Mouse (Mus musculus) hindbrain, embryonic 12.5 days (tissue): ENCODE results near the gene Eif3l. TPM values are rescaled to one million over a fixed set of nuclear protein-coding genes. Genes with fewer than 3 reads are reported as not detected.
A peak's percentile ranks its signal among the peaks of the same experiment; 100 is the strongest.

ENCODE experiments used
- ATAC-seq: fragments of 200-750 bp; cut with Nextera tagmentation; 2 replicates; pipeline ENCODE4 v1.8.0; 2017; ENCODE audit warnings: moderate TSS enrichment; ENCODE audit not compliant: low FRiP score
- H3K27ac ChIP-seq: fragments of 300-500 bp; sonication (generic); 2 replicates; pipeline ENCODE4 v1.5.1; 2016; ENCODE audit warnings: mild to moderate bottlenecking
- H3K27me3 ChIP-seq: fragments of 300-500 bp; sonication (generic); 2 replicates; pipeline ENCODE4 v1.6.1; 2016; ENCODE audit warnings: mild to moderate bottlenecking
- H3K36me3 ChIP-seq: fragments of 300-500 bp; sonication (generic); 2 replicates; pipeline ENCODE4 v1.6.1; 2016; ENCODE audit warnings: mild to moderate bottlenecking
- H3K4me1 ChIP-seq: fragments of 300-500 bp; sonication (generic); 2 replicates; pipeline ENCODE4 v1.6.1; 2016
- H3K4me2 ChIP-seq: fragments of 300-500 bp; sonication (generic); replicated peaks from 2 replicates; pipeline ENCODE4 v1.6.1; 2016; ENCODE audit warnings: mild to moderate bottlenecking
- H3K4me3 ChIP-seq: fragments of 300-500 bp; sonication (generic); 2 replicates; pipeline ENCODE4 v1.5.1; 2016; ENCODE audit warnings: mild to moderate bottlenecking
- H3K9ac ChIP-seq: fragments of 300-500 bp; sonication (generic); 2 replicates; pipeline ENCODE4 v1.6.1; 2016; ENCODE audit warnings: mild to moderate bottlenecking, moderate library complexity
- H3K9me3 ChIP-seq: fragments of 300-500 bp; sonication (generic); replicated peaks from 2 replicates; pipeline ENCODE4 v1.6.1; 2016; ENCODE audit warnings: mild to moderate bottlenecking
- WGBS: fragments of 180-500 bp; shearing (Covaris S2); methylation state at CpG from one replicate; pipeline ENCODE4 v1.1.7; 2016; 5-methylcytosine and 5-hydroxymethylcytosine counted together
- polyA plus RNA-seq: library from polyadenylated mRNA; unstranded; fragments of >200 nt; fragmentation: Nextera tagmentation; extraction: Ambion mirVana; gene quantifications from 2 replicates; pipeline ENCODE4 v1.2.1, GENCODE M21; 2016

Gene Eif3l
- polyA plus RNA-seq, 1 experiment from 2014 or later: 190 TPM

DNA sequence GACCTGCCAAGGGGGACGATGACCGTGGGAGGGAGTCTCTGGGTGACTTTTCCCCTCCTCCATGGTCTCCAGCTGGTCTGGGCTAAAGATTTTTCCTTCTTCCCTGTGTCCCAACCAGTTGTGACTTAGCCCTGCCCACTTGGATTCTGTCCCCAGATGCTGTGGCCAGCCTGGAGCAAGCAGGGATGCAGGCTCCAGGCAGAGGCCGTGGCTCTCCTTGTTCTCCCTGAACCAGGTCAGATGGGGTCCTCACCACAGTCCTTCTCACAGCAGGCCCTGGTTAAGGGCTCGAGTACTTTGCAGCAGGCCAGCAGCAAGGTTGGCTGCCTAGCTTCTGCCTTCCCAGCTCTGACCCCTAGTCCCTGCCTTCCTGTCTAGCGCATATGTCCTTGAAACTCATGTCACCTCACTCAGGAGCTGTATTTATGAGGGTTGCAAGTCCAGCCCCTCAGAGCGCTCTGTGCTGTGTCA lies 58.2 kb downstream of the Eif3l start:
- Histone ChIP-seq H3K4me2 (no peak overlapping the region), H3K4me3 (no peak overlapping the region), H3K27ac (no peak overlapping the region), H3K4me1 (no peaks in the 10 kb centered on the region), H3K27me3 (no peaks in the 10 kb centered on the region), H3K9ac (no peak overlapping the region; the same call in 1 of the 2 replicates), H3K9me3 (0 out of 2 replicates have a peak, but pooled peaks cover 3% of the 10 kb centered on the region), H3K36me3 (peaks cover 57% of the 10 kb centered on the region)
- no peak for ATAC-seq
- WGBS: 81% methylated on average over 6 of the region's 6 CpGs

GRCm38 (mm10) chr15:79134496-79135270 lies 59.7 kb downstream of the Eif3l start:
- peaks cover 44% of the 10 kb centered on the region for H3K36me3 ChIP-seq
- no peaks in the 10 kb centered on the region for H3K9me3 ChIP-seq
- no peak for ATAC-seq
- H3K27ac ChIP-seq: no peak overlapping the region
- no peaks in the 10 kb centered on the region for H3K27me3 ChIP-seq
- 88% methylated on average over 9 of the region's 9 CpGs for WGBS
- H3K4me1 ChIP-seq: no peaks in the 10 kb centered on the region
- H3K4me3 ChIP-seq: no peak overlapping the region
- no peak overlapping the region for H3K4me2 ChIP-seq
- no peak overlapping the region for H3K9ac ChIP-seq

- peaks cover 38% of the 10 kb centered on the region for H3K36me3 ChIP-seq
- H3K9ac ChIP-seq: no peak overlapping the region
- 84% methylated on average over 9 of the region's 9 CpGs for WGBS
- no peak for ATAC-seq
- no peaks in the 10 kb centered on the region; the same call in 1 of the 2 replicates for H3K27me3 ChIP-seq
- no peak overlapping the region for H3K27ac ChIP-seq
- H3K4me1 ChIP-seq: peaks cover 2% of the 10 kb centered on the region
- no peak overlapping the region for H3K4me3 ChIP-seq
- no peak overlapping the region for H3K4me2 ChIP-seq
- no peaks in the 10 kb centered on the region for H3K9me3 ChIP-seq
Measured at GRCm38 (mm10) chr15:79135332-79135731, 60.4 kb downstream of the Eif3l start.

DNA sequence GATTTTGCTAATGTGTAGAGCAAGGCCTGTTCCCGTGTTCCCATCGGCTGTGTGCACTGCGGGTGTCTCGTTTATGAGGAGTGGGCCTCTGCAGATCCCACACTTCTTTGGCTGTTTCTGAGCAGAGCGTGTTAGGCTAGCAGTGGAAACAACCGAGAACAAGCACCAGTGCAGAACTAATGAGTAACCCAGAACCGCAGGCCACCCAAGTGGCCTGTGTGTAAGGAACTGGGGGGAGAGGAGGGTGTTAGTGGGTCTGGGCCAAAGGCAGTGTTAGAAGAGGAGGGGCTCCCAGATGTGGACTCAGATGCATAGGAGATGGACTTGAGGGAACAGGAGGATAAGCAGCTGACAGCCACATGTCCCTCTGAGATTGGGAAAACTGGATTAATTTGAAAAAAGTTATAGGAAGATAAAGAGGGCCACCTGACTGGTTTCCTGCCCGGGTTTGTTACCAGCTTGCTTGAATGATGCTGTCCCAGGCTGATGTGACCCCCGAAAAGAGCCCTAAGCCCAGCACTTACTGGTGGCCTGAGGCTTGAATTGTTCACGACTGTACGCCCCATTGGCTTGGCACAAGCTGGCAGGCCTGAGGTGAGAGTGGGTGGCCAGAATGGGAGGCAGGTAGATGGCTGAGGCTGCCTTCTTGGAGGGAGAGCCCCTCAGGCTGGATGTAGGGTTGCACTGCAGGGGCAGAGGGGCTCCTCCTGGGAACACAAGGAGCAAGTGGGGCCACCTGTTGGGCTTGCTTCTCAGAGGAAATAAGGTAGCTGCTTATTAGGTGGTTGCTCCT lies 61.0 kb downstream of the Eif3l start:
- no peaks in the 10 kb centered on the region for H3K9me3 ChIP-seq
- peaks cover 31% of the 10 kb centered on the region for H3K36me3 ChIP-seq
- H3K4me3 ChIP-seq: no peak overlapping the region
- H3K27me3 ChIP-seq: no peaks in the 10 kb centered on the region; the same call in 1 of the 2 replicates
- H3K4me2 ChIP-seq: no peak overlapping the region
- H3K9ac ChIP-seq: no peak overlapping the region
- 68% methylated on average over 11 of the region's 11 CpGs for WGBS
- ATAC-seq: no peak
- peaks cover 7% of the 10 kb centered on the region for H3K4me1 ChIP-seq
- H3K27ac ChIP-seq: no peak overlapping the region

GRCm38 (mm10) chr15:79139640-79140039 lies 64.7 kb downstream of the Eif3l start:
- H3K9me3 ChIP-seq: no peaks in the 10 kb centered on the region
- H3K9ac ChIP-seq: no peak overlapping the region
- peaks cover 19% of the 10 kb centered on the region for H3K4me1 ChIP-seq
- no peak overlapping the region for H3K27ac ChIP-seq
- WGBS: 63% methylated on average over 10 of the region's 10 CpGs
- no peak for ATAC-seq
- H3K4me2 ChIP-seq: no peak overlapping the region
- no peaks in the 10 kb centered on the region; the same call in 1 of the 2 replicates for H3K27me3 ChIP-seq
- peaks cover 15% of the 10 kb centered on the region for H3K36me3 ChIP-seq
- no peak overlapping the region for H3K4me3 ChIP-seq

GRCm38 (mm10) chr15:79140866-79141565 lies 66.0 kb downstream of the Eif3l start, which contains the start of the genes Polr2f and 1700088E04Rik:
Gene Polr2f, plus strand, starts transcription at chr15:79141009.
Gene 1700088E04Rik, minus strand, starts transcription at chr15:79141253.
- under 1% methylated on average over 57 of the region's 57 CpGs for WGBS
- peak within 1 kb of the TSS; percentile 77 for H3K9ac ChIP-seq
- ATAC-seq: peak; percentile 91
- peak within 1 kb of the TSS; percentile 58 for H3K4me3 ChIP-seq
- peaks cover 25% of the 10 kb centered on the region for H3K36me3 ChIP-seq
- no peaks in the 10 kb centered on the region for H3K9me3 ChIP-seq
- H3K4me1 ChIP-seq: peaks cover 19% of the 10 kb centered on the region
- no peaks in the 10 kb centered on the region; the same call in 1 of the 2 replicates for H3K27me3 ChIP-seq
- peak within 1 kb of the TSS; percentile 94 for H3K4me2 ChIP-seq
- no peak within 1 kb of the TSS for H3K27ac ChIP-seq

- 2% methylated on average over 7 of the region's 7 CpGs for WGBS
- no peak overlapping the region for H3K27ac ChIP-seq
- H3K4me3 ChIP-seq: peak overlapping the region; percentile 58
- H3K4me2 ChIP-seq: peak overlapping the region; percentile 94
- H3K9ac ChIP-seq: peak overlapping the region; percentile 77
- ATAC-seq: peak; percentile 64; the same call in 1 of the 2 replicates
- H3K9me3 ChIP-seq: no peaks in the 10 kb centered on the region
- peaks cover 31% of the 10 kb centered on the region for H3K36me3 ChIP-seq
- peaks cover 19% of the 10 kb centered on the region for H3K4me1 ChIP-seq
- no peaks in the 10 kb centered on the region; the same call in 1 of the 2 replicates for H3K27me3 ChIP-seq
Measured at GRCm38 (mm10) chr15:79141566-79141917, 66.6 kb downstream of the Eif3l start.

- H3K9me3 ChIP-seq: no peaks in the 10 kb centered on the region
- 86% methylated on average over 12 of the region's 12 CpGs for WGBS
- H3K4me1 ChIP-seq: peaks cover 19% of the 10 kb centered on the region
- H3K9ac ChIP-seq: no peak overlapping the region
- ATAC-seq: no peak
- no peak overlapping the region for H3K4me3 ChIP-seq
- no peaks in the 10 kb centered on the region; the same call in 1 of the 2 replicates for H3K27me3 ChIP-seq
- H3K27ac ChIP-seq: no peak overlapping the region
- peaks cover 45% of the 10 kb centered on the region for H3K36me3 ChIP-seq
- H3K4me2 ChIP-seq: no peak overlapping the region
Measured at GRCm38 (mm10) chr15:79143316-79143715, 68.3 kb downstream of the Eif3l start.

Other genes starting within 250 kb of the Eif3l start
- gene Cdc42ep1, start 232.6 kb upstream of the Eif3l start, polyA plus RNA-seq: 15.1 and 15.6 TPM in 2 replicates
- gene Lgals2, start 219.7 kb upstream of the Eif3l start, polyA plus RNA-seq: not detected in 2 replicates
- 54.3 and 58.7 TPM in 2 replicates for gene Gga1, start 198.0 kb upstream of the Eif3l start, polyA plus RNA-seq
- 0.22 and 0.61 TPM in 2 replicates for gene Gm49510, start 175.5 kb upstream of the Eif3l start, polyA plus RNA-seq
- gene Sh3bp1, start 175.4 kb upstream of the Eif3l start, polyA plus RNA-seq: 15.5 and 17.4 TPM in 2 replicates
- gene Pdxp, start 161.3 kb upstream of the Eif3l start, polyA plus RNA-seq: 48.1 and 49.0 TPM in 2 replicates
- 569 and 595 TPM in 2 replicates for gene Lgals1, start 148.5 kb upstream of the Eif3l start, polyA plus RNA-seq
- 53.8 and 60.0 TPM in 2 replicates for gene Nol12, start 140.2 kb upstream of the Eif3l start, polyA plus RNA-seq
- 44.7 and 52.4 TPM in 2 replicates for gene Triobp, start 127.5 kb upstream of the Eif3l start, polyA plus RNA-seq
- 456 and 488 TPM in 2 replicates for gene H1f0, start 46.7 kb upstream of the Eif3l start, polyA plus RNA-seq
- gene Galr3, start 33.3 kb upstream of the Eif3l start, polyA plus RNA-seq: not detected in 2 replicates
- gene Ankrd54, start 12.3 kb upstream of the Eif3l start, polyA plus RNA-seq: 56.8 and 60.3 TPM in 2 replicates
- 12.4 and 16.3 TPM in 2 replicates for gene Micall1, start 33.7 kb downstream of the Eif3l start, polyA plus RNA-seq
- 298 and 337 TPM in 2 replicates for gene Polr2f, start 65.8 kb downstream of the Eif3l start, polyA plus RNA-seq
- 13.4 and 15.8 TPM in 2 replicates for gene 1700088E04Rik, start 66.1 kb downstream of the Eif3l start, polyA plus RNA-seq
- 12.4 and 19.5 TPM in 2 replicates for gene Sox10, start 90.1 kb downstream of the Eif3l start, polyA plus RNA-seq
- 67.1 and 72.6 TPM in 2 replicates for gene Pick1, start 154.0 kb downstream of the Eif3l start, polyA plus RNA-seq
- gene Gm49486, start 154.2 kb downstream of the Eif3l start, polyA plus RNA-seq: 1.0 TPM in 2 replicates
- 0.36 and 0.66 TPM in 2 replicates for gene Slc16a8, start 179.6 kb downstream of the Eif3l start, polyA plus RNA-seq
- 0.92 and 4.1 TPM in 2 replicates for gene Baiap2l2, start 210.4 kb downstream of the Eif3l start, polyA plus RNA-seq